8 mouse cellular contexts compared by ENCODE assay signal in genomic region chr17:43359826-43360619, GRCm38 (mm10). TPM values are rescaled to one million over a fixed set of nuclear protein-coding genes. Genes with fewer than 3 reads are reported as not detected.
DNase-seq lines count a peak whose midpoint lies in the region; ATAC-seq and TF ChIP-seq lines count a peak whose summit lies in the region.

TSS of gene Adgrf5 (plus strand) at chr17:43360451.

- no peak within 1 kb of the TSS for H3K4me2 ChIP-seq in forebrain, postnatal 0 days (ENCODE audit: low read depth)
- no peak within 1 kb of the TSS for H3K4me2 ChIP-seq in forebrain, embryonic 16.5 days (ENCODE audit: low read length)
- no peak within 1 kb of the TSS for H3K4me2 ChIP-seq in hindbrain, embryonic 13.5 days
- no peak within 1 kb of the TSS for H3K4me2 ChIP-seq in midbrain, postnatal 0 days (ENCODE audit: low read depth, low read length, poor library complexity, severe bottlenecking)

- no peak for TF ChIP-seq CTCF in forebrain, postnatal 0 days (IDR thresholded peaks at IDR 0.05; ENCODE audit: low read depth)
- TF ChIP-seq CTCF in midbrain, postnatal 0 days (IDR thresholded peaks at IDR 0.05), result no peak

- no peak within 1 kb of the TSS for H3K9ac ChIP-seq in forebrain, postnatal 0 days
- no peak within 1 kb of the TSS for H3K9ac ChIP-seq in forebrain, embryonic 16.5 days (replicated peaks; ENCODE audit: low read depth, low read length)
- no peak within 1 kb of the TSS for H3K9ac ChIP-seq in hindbrain, embryonic 13.5 days
- no peak within 1 kb of the TSS for H3K9ac ChIP-seq in midbrain, postnatal 0 days (replicated peaks; ENCODE audit: low read length, poor library complexity, severe bottlenecking)

- no peaks in the 10 kb centered on the region for H3K36me3 ChIP-seq in forebrain, postnatal 0 days (ENCODE audit: insufficient read depth)
- no peaks in the 10 kb centered on the region for H3K36me3 ChIP-seq in forebrain, embryonic 16.5 days (ENCODE audit: control insufficient read depth, insufficient read depth)
- H3K36me3 ChIP-seq in hindbrain, embryonic 13.5 days, result no peaks in the 10 kb centered on the region
- H3K36me3 ChIP-seq in midbrain, postnatal 0 days (ENCODE audit: insufficient read depth, low read length), result no peaks in the 10 kb centered on the region

- 0 out of 2 replicates have a peak within 1 kb of the TSS, but pooled peaks have one; percentile 7 for H3K4me3 ChIP-seq in forebrain, postnatal 0 days (ENCODE audit: low read depth, low read length)
- H3K4me3 ChIP-seq in forebrain, embryonic 16.5 days (replicated peaks; ENCODE audit: low read length), result no peak within 1 kb of the TSS
- H3K4me3 ChIP-seq in hindbrain, embryonic 13.5 days, result 0 out of 2 replicates have a peak within 1 kb of the TSS, but pooled peaks have one; percentile 5
- peak within 1 kb of the TSS; percentile 1; the same call in 1 of the 2 replicates for H3K4me3 ChIP-seq in midbrain, postnatal 0 days (ENCODE audit: low read depth, low read length)

- WGBS in forebrain, postnatal 0 days, result 68% methylated on average over 16 of the region's 16 CpGs
- WGBS in forebrain, embryonic 16.5 days, result 73% methylated on average over 16 of the region's 16 CpGs
- 73% methylated on average over 16 of the region's 16 CpGs for WGBS in hindbrain, embryonic 13.5 days
- WGBS in midbrain, postnatal 0 days, result 72% methylated on average over 16 of the region's 16 CpGs

- no peaks in the 10 kb centered on the region for H3K9me3 ChIP-seq in forebrain, postnatal 0 days (ENCODE audit: low read length)
- no peaks in the 10 kb centered on the region for H3K9me3 ChIP-seq in forebrain, embryonic 16.5 days (ENCODE audit: control insufficient read depth, low read length)
- H3K9me3 ChIP-seq in hindbrain, embryonic 13.5 days, result no peaks in the 10 kb centered on the region
- no peaks in the 10 kb centered on the region for H3K9me3 ChIP-seq in midbrain, postnatal 0 days (ENCODE audit: low read length)

- DNase-seq in forebrain, postnatal 0 days, result no peak
- DNase-seq in gastrocnemius, adult 18-20 months (ENCODE audit: low spot score), result peak; percentile 22
- no peak for DNase-seq in left cerebral cortex, postnatal 25 days (ENCODE audit: low spot score in 2 of 2)
- no peak for DNase-seq in midbrain, postnatal 0 days (ENCODE audit: low spot score)

- H3K4me1 ChIP-seq in forebrain, postnatal 0 days (ENCODE audit: insufficient read depth), result no peaks in the 10 kb centered on the region
- no peaks in the 10 kb centered on the region for H3K4me1 ChIP-seq in forebrain, embryonic 16.5 days (replicated peaks; ENCODE audit: control insufficient read depth, insufficient read depth, low read length)
- peaks cover 12% of the 10 kb centered on the region for H3K4me1 ChIP-seq in hindbrain, embryonic 13.5 days (replicated peaks)
- no peaks in the 10 kb centered on the region for H3K4me1 ChIP-seq in midbrain, postnatal 0 days (ENCODE audit: insufficient read depth, low read length)

- intact Hi-C loops in left cerebral cortex, postnatal 25 days (cut with DNase I), result no loop called here

- no peak within 1 kb of the TSS for H3K27ac ChIP-seq in forebrain, postnatal 0 days (ENCODE audit: low read depth, low read length)
- no peak within 1 kb of the TSS for H3K27ac ChIP-seq in forebrain, embryonic 16.5 days (ENCODE audit: low read length)
- H3K27ac ChIP-seq in hindbrain, embryonic 13.5 days, result no peak within 1 kb of the TSS
- H3K27ac ChIP-seq in midbrain, postnatal 0 days (ENCODE audit: low read depth, low read length), result no peak within 1 kb of the TSS

- no peak for ATAC-seq in forebrain, postnatal 0 days
- no peak for ATAC-seq in forebrain, embryonic 16.5 days
- no peak for ATAC-seq in hindbrain, embryonic 13.5 days (ENCODE audit: low FRiP score)
- ATAC-seq in midbrain, postnatal 0 days (ENCODE audit: low FRiP score), result no peak
- ATAC-seq in granulocyte monocyte progenitor cell, adult 5-6 weeks (replicated peaks; ENCODE audit: poor library complexity, severe bottlenecking), result no peak
- no peak for ATAC-seq in megakaryocyte-erythroid progenitor cell, adult 5-6 weeks (replicated peaks; ENCODE audit: low FRiP score, low TSS enrichment, poor library complexity, severe bottlenecking)

- no peaks in the 10 kb centered on the region for H3K27me3 ChIP-seq in forebrain, postnatal 0 days (ENCODE audit: insufficient read depth, low read length)
- no peaks in the 10 kb centered on the region for H3K27me3 ChIP-seq in forebrain, embryonic 16.5 days (replicated peaks; ENCODE audit: control insufficient read depth, insufficient read depth, low read length)
- H3K27me3 ChIP-seq in hindbrain, embryonic 13.5 days, result no peaks in the 10 kb centered on the region
- no peaks in the 10 kb centered on the region for H3K27me3 ChIP-seq in midbrain, postnatal 0 days (ENCODE audit: insufficient read depth, low read length)

RNA-seq across cellular contexts. Expression of gene Adgrf5, which starts in this region (rescaled TPM):
- 17.2 and 24.4 TPM in 2 replicates for total RNA-seq in forebrain, postnatal 0 days (2014; rRNA removed)
- 2.4 and 5.2 TPM in 2 replicates for polyA plus RNA-seq in forebrain, postnatal 0 days (2015; fragmentation: Nextera tagmentation; extraction: Ambion mirVana)
- polyA plus RNA-seq in forebrain, embryonic 16.5 days (2015; fragmentation: Nextera tagmentation; extraction: Ambion mirVana), result 8.4 and 10.1 TPM in 2 replicates
- 10 to 100 TPM; 58.1 to 66.3 TPM for total RNA-seq in gastrocnemius, adult 18-20 months (2021)
- polyA plus RNA-seq in hindbrain, embryonic 13.5 days (2015; fragmentation: Nextera tagmentation; extraction: Ambion mirVana), result 8.1 and 8.6 TPM in 2 replicates
- 10 to 100 TPM; 26.9 to 33.5 TPM for total RNA-seq in left cerebral cortex, postnatal 25 days (2021)
- 23.9 and 27.5 TPM in 2 replicates for total RNA-seq in midbrain, postnatal 0 days (2014; rRNA removed)
- polyA plus RNA-seq in midbrain, postnatal 0 days (2015; fragmentation: Nextera tagmentation; extraction: Ambion mirVana), result 4.2 and 4.6 TPM in 2 replicates
- total RNA-seq in granulocyte monocyte progenitor cell, adult 5-6 weeks (2014; fragmentation: Nextera tagmentation), result not detected in 2 replicates
- total RNA-seq in granulocyte monocyte progenitor cell, adult 5-6 weeks (2017), result not detected in 2 replicates
- not detected in 2 replicates for total RNA-seq in megakaryocyte-erythroid progenitor cell, adult 5-6 weeks (2014; fragmentation: Nextera tagmentation)
- 0.08 TPM in 1 of 2 replicates, not detected in the other for total RNA-seq in megakaryocyte-erythroid progenitor cell, adult 5-6 weeks (2017)

Comparison
In these comparisons a context has a peak if more than half of its experiments do, and no peak if none do; other contexts are left out.
1. RNA of gene Adgrf5 (total RNA-seq): 58.1 to 66.3 TPM in gastrocnemius, adult 18-20 months, 26.9 to 33.5 TPM in left cerebral cortex, postnatal 25 days, 23.9 to 27.5 TPM in midbrain, postnatal 0 days and 17.2 to 24.4 TPM in forebrain, postnatal 0 days; not detected in granulocyte monocyte progenitor cell, adult 5-6 weeks and 0.08 TPM in megakaryocyte-erythroid progenitor cell, adult 5-6 weeks; every median in the first group is over 10 times any median in the second.